Mouse (Mus musculus) lung, adult 2 months (tissue): ENCODE data around the gene Gprc5b. TPM values are rescaled to one million over a fixed set of nuclear protein-coding genes. Genes with fewer than 3 reads are reported as not detected.

Source experiments
- DNase-seq: peaks from one replicate; pipeline ENCODE4 v3.0.0; 2022
- H3K4me1 ChIP-seq: fragments of 200-500 bp; 2 replicates; pipeline ENCODE4 v1.6.1; 2011; ENCODE audit warnings: low read length; ENCODE audit not compliant: control insufficient read depth, insufficient read depth
- H3K4me3 ChIP-seq: fragments of 200-500 bp; replicated peaks from 2 replicates; pipeline ENCODE3; 2011; ENCODE audit warnings: low read depth, mild to moderate bottlenecking, control low read depth, low read length; ENCODE audit errors: extremely low read depth
- CTCF ChIP-seq: fragments of 200-500 bp; IDR thresholded peaks from 2 replicates; pipeline ENCODE4 v1.5.1; 2011; ENCODE audit warnings: mild to moderate bottlenecking, low read length, control low read depth; ENCODE audit not compliant: insufficient read depth
- POLR2A ChIP-seq: fragments of 200-500 bp; IDR thresholded peaks from 2 replicates; pipeline ENCODE4 v1.6.1; 2011; ENCODE audit warnings: low read depth, mild to moderate bottlenecking, control low read depth, low read length, borderline replicate concordance; ENCODE audit errors: extremely low read depth
- WGBS: fragments of 180-500 bp; shearing (Covaris S2); methylation state at CpG from one replicate; pipeline ENCODE4 v1.1.7; 2018; 5-methylcytosine and 5-hydroxymethylcytosine counted together
- polyA plus RNA-seq: library from polyadenylated mRNA; depleted of rRNA; stranded (reverse); fragments of >200 nt; gene quantifications from 2 replicates; pipeline ENCODE4 v1.2.3, GENCODE M21; 2012

Gprc5b gene
- polyA plus RNA-seq, 1 experiment, result 31.3 TPM

GRCm38 (mm10) chr7:119001965-119002364 is 7.0 kb upstream of the Gprc5b start:
- no peak for DNase-seq
- 61% methylated on average over 2 of the region's 2 CpGs for WGBS
- TF ChIP-seq CTCF (no peak), POLR2A (no peak)
- Histone ChIP-seq H3K4me1 (no peaks in the 10 kb centered on the region), H3K4me3 (no peak overlapping the region)

GRCm38 (mm10) chr7:118999857-119000256 is 4.8 kb upstream of the Gprc5b start:
- no peak for DNase-seq
- Histone ChIP-seq H3K4me1 (peaks cover 6% of the 10 kb centered on the region; the same call in 1 of the 2 replicates), H3K4me3 (no peak overlapping the region)
- 70% methylated on average over 2 of the region's 2 CpGs for WGBS
- TF ChIP-seq POLR2A (no peak), CTCF (no peak)

- DNase-seq, result peak; percentile 83
- 4% methylated on average over 13 of the region's 13 CpGs for WGBS
- peak; percentile 94 for TF ChIP-seq CTCF
- no peak for TF ChIP-seq POLR2A
- Histone ChIP-seq H3K4me1 (peaks cover 6% of the 10 kb centered on the region; the same call in 1 of the 2 replicates), H3K4me3 (no peak overlapping the region)
These were observed 1.3 kb upstream of the Gprc5b start for GRCm38 (mm10) chr7:118996137-118996837.

GRCm38 (mm10) chr7:118995671-118996070 is 660 bp upstream of the Gprc5b start:
- no peak for TF ChIP-seq CTCF
- TF ChIP-seq POLR2A, result no peak
- Histone ChIP-seq H3K4me1 (peaks cover 6% of the 10 kb centered on the region; the same call in 1 of the 2 replicates), H3K4me3 (no peak overlapping the region)
- WGBS, result 13% methylated on average over 14 of the region's 14 CpGs
- DNase-seq, result peak; percentile 31

GRCm38 (mm10) chr7:118994231-118994842 is 674 bp downstream of the Gprc5b start:
- TF ChIP-seq CTCF (no peak), POLR2A (no peak)
- WGBS, result 3% methylated on average over 21 of the region's 21 CpGs
- peaks cover 6% of the 10 kb centered on the region; the same call in 1 of the 2 replicates for H3K4me1 ChIP-seq
- peak overlapping the region; percentile 75 for H3K4me3 ChIP-seq
- DNase-seq, result peak; percentile 56

- TF ChIP-seq POLR2A, result no peak
- no peak for TF ChIP-seq CTCF
- peak; percentile 22 for DNase-seq
- Histone ChIP-seq H3K4me1 (peaks cover 6% of the 10 kb centered on the region; the same call in 1 of the 2 replicates), H3K4me3 (peak overlapping the region; percentile 75)
- WGBS, result 8% methylated on average over 26 of the region's 26 CpGs
These were observed 1.3 kb downstream of the Gprc5b start for GRCm38 (mm10) chr7:118993597-118994230.

GRCm38 (mm10) chr7:118992623-118993405 is 2.2 kb downstream of the Gprc5b start:
- peaks cover 6% of the 10 kb centered on the region; the same call in 1 of the 2 replicates for H3K4me1 ChIP-seq
- no peak overlapping the region for H3K4me3 ChIP-seq
- DNase-seq, result no peak
- no peak for TF ChIP-seq CTCF
- TF ChIP-seq POLR2A, result no peak
- 68% methylated on average over 13 of the region's 13 CpGs for WGBS

GRCm38 (mm10) chr7:118992080-118992560 is 2.9 kb downstream of the Gprc5b start:
- Histone ChIP-seq H3K4me1 (peaks cover 6% of the 10 kb centered on the region; the same call in 1 of the 2 replicates), H3K4me3 (no peak overlapping the region)
- TF ChIP-seq POLR2A (no peak), CTCF (no peak)
- WGBS, result 60% methylated on average over 6 of the region's 6 CpGs
- DNase-seq, result no peak

- TF ChIP-seq CTCF, result no peak
- no peak for TF ChIP-seq POLR2A
- no peak overlapping the region for H3K4me3 ChIP-seq
- DNase-seq, result no peak
- H3K4me1 ChIP-seq, result peaks cover 6% of the 10 kb centered on the region; the same call in 1 of the 2 replicates
- 57% methylated on average over 4 of the region's 4 CpGs for WGBS
These were observed 3.6 kb downstream of the Gprc5b start for GRCm38 (mm10) chr7:118991341-118991884.
